Mouse (Mus musculus): ENCODE data around the gene Dhx40. TPM values are rescaled to one million over a fixed set of nuclear protein-coding genes. Genes with fewer than 3 reads are reported as not detected.
"Not testable (repeated sequence)": the region's sequence is repeated elsewhere in the genome, so short reads cannot be mapped to it uniquely, and the experiment has no call there.

Gene Dhx40
- polyA plus RNA-seq, 1 experiment from 2014 or later, result 19.6 TPM

GRCm38 (mm10) chr11:86751010-86751409 lies 56.5 kb downstream of the Dhx40 start:
- no peak overlapping the region for H3K4me2 ChIP-seq (ENCODE audit: low read length)
- WGBS, result 100% methylated on average over 1 of the region's 1 CpGs
- no peak for ATAC-seq
- no peaks in the 10 kb centered on the region for H3K9me3 ChIP-seq (replicated peaks; ENCODE audit: control insufficient read depth, low read length, poor library complexity, severe bottlenecking)
- no peak overlapping the region for H3K4me3 ChIP-seq (ENCODE audit: low read depth, low read length)
- H3K4me1 ChIP-seq (ENCODE audit: control insufficient read depth, insufficient read depth, low read length), result peaks cover 33% of the 10 kb centered on the region
- no peaks in the 10 kb centered on the region for H3K27me3 ChIP-seq (ENCODE audit: control insufficient read depth, insufficient read depth, low read depth, low read length)
- H3K9ac ChIP-seq (ENCODE audit: low read depth, low read length), result no peak overlapping the region
- H3K36me3 ChIP-seq (ENCODE audit: control insufficient read depth, insufficient read depth, low read length), result no peaks in the 10 kb centered on the region
- H3K27ac ChIP-seq (ENCODE audit: low read length), result no peak overlapping the region

DNA sequence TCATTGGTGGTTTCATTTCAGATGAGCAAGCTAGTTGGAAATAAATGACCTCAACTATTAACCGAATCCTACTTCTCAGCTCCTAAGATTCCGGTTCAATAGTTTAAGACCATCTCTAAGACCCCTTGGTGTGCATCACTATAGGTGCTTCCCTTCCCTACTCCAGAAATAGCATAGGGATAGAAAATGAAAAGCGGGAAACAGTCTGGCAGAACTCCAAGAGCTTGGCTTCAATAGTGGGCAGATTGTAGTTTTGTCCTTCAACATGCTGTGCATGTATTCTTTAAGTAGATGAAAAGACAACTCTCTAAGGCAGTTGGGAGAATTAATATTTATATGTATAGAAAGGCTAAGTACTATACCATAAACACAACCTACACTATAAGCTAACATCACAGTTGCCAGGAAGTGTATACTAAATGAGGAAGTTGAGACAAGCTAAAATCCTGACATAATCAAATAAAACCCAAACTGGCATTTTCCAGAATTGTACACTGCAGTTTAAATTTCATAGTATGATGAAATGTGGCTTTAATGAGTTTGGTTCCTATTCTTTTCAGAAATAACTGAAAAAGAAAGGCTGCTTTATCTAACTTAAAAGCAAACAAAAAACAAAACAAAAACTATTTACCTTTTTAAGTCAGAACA lies 57.6 kb downstream of the Dhx40 start:
- no peak overlapping the region for H3K4me3 ChIP-seq (ENCODE audit: low read depth, low read length)
- H3K4me1 ChIP-seq (ENCODE audit: control insufficient read depth, insufficient read depth, low read length), result peaks cover 25% of the 10 kb centered on the region
- 54% methylated on average over 3 of the region's 3 CpGs for WGBS
- no peaks in the 10 kb centered on the region for H3K9me3 ChIP-seq (replicated peaks; ENCODE audit: control insufficient read depth, low read length, poor library complexity, severe bottlenecking)
- H3K4me2 ChIP-seq (ENCODE audit: low read length), result no peak overlapping the region
- no peak overlapping the region for H3K27ac ChIP-seq (ENCODE audit: low read length)
- H3K27me3 ChIP-seq (ENCODE audit: control insufficient read depth, insufficient read depth, low read depth, low read length), result no peaks in the 10 kb centered on the region
- no peak for ATAC-seq
- no peak overlapping the region for H3K9ac ChIP-seq (ENCODE audit: low read depth, low read length)
- no peaks in the 10 kb centered on the region for H3K36me3 ChIP-seq (ENCODE audit: control insufficient read depth, insufficient read depth, low read length)

- Histone ChIP-seq H3K4me3 (ENCODE audit: low read depth, low read length) (no peak overlapping the region), H3K27me3 (ENCODE audit: control insufficient read depth, insufficient read depth, low read depth, low read length) (no peaks in the 10 kb centered on the region), H3K27ac (ENCODE audit: low read length) (no peak overlapping the region), H3K4me1 (ENCODE audit: control insufficient read depth, insufficient read depth, low read length) (peaks cover 9% of the 10 kb centered on the region; the same call in 1 of the 2 replicates), H3K36me3 (ENCODE audit: control insufficient read depth, insufficient read depth, low read length) (no peaks in the 10 kb centered on the region), H3K4me2 (ENCODE audit: low read length) (no peak overlapping the region), H3K9me3 (replicated peaks; ENCODE audit: control insufficient read depth, low read length, poor library complexity, severe bottlenecking) (no peaks in the 10 kb centered on the region), H3K9ac (ENCODE audit: low read depth, low read length) (no peak overlapping the region)
- no peak for ATAC-seq
- 81% methylated on average over 3 of the region's 3 CpGs for WGBS
These were observed 61.7 kb downstream of the Dhx40 start for GRCm38 (mm10) chr11:86745634-86746404.

DNA sequence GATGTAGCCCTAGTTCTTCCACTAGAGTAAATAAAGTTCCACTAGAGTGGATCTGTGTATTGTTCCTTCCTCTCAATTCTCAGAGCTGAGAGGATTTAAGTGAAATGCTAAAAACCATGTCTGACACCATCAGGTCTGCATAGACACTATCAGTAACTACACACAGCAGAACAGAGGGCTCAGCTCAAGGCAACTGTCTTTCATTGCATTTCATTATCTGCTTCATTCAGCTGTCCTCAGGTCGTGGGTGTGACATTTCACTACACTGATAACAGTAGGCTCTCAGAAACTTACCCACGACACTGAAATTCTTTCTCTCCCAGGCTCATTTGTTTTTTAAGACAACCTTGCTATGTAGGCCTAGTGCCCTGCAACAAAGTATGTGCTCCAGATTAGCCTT lies 64.9 kb downstream of the Dhx40 start:
- no peak overlapping the region for H3K4me3 ChIP-seq (ENCODE audit: low read depth, low read length)
- H3K27me3 ChIP-seq (ENCODE audit: control insufficient read depth, insufficient read depth, low read depth, low read length), result no peaks in the 10 kb centered on the region
- no peak overlapping the region for H3K9ac ChIP-seq (ENCODE audit: low read depth, low read length)
- H3K9me3 ChIP-seq (replicated peaks; ENCODE audit: control insufficient read depth, low read length, poor library complexity, severe bottlenecking), result no peaks in the 10 kb centered on the region; the same call in 1 of the 2 replicates
- H3K27ac ChIP-seq (ENCODE audit: low read length), result no peak overlapping the region
- 66% methylated on average over 2 of the region's 2 CpGs for WGBS
- no peaks in the 10 kb centered on the region for H3K36me3 ChIP-seq (ENCODE audit: control insufficient read depth, insufficient read depth, low read length)
- peaks cover 2% of the 10 kb centered on the region; the same call in 1 of the 2 replicates for H3K4me1 ChIP-seq (ENCODE audit: control insufficient read depth, insufficient read depth, low read length)
- ATAC-seq, result no peak
- no peak overlapping the region for H3K4me2 ChIP-seq (ENCODE audit: low read length)

GRCm38 (mm10) chr11:86741505-86741904 lies 66.0 kb downstream of the Dhx40 start:
- no peak overlapping the region for H3K4me3 ChIP-seq (ENCODE audit: low read depth, low read length)
- no peaks in the 10 kb centered on the region; the same call in 1 of the 2 replicates for H3K9me3 ChIP-seq (replicated peaks; ENCODE audit: control insufficient read depth, low read length, poor library complexity, severe bottlenecking)
- 92% methylated on average over 5 of the region's 5 CpGs for WGBS
- no peak overlapping the region for H3K4me2 ChIP-seq (ENCODE audit: low read length)
- no peaks in the 10 kb centered on the region for H3K36me3 ChIP-seq (ENCODE audit: control insufficient read depth, insufficient read depth, low read length)
- no peak for ATAC-seq
- no peak overlapping the region for H3K9ac ChIP-seq (ENCODE audit: low read depth, low read length)
- peaks cover 2% of the 10 kb centered on the region; the same call in 1 of the 2 replicates for H3K4me1 ChIP-seq (ENCODE audit: control insufficient read depth, insufficient read depth, low read length)
- H3K27me3 ChIP-seq (ENCODE audit: control insufficient read depth, insufficient read depth, low read depth, low read length), result no peaks in the 10 kb centered on the region
- no peak overlapping the region for H3K27ac ChIP-seq (ENCODE audit: low read length)

GRCm38 (mm10) chr11:86739470-86739869 lies 68.1 kb downstream of the Dhx40 start:
- no peaks in the 10 kb centered on the region for H3K27me3 ChIP-seq (ENCODE audit: control insufficient read depth, insufficient read depth, low read depth, low read length)
- no peaks in the 10 kb centered on the region for H3K36me3 ChIP-seq (ENCODE audit: control insufficient read depth, insufficient read depth, low read length)
- H3K9me3 ChIP-seq (replicated peaks; ENCODE audit: control insufficient read depth, low read length, poor library complexity, severe bottlenecking), result no peaks in the 10 kb centered on the region; the same call in 1 of the 2 replicates
- H3K9ac ChIP-seq (ENCODE audit: low read depth, low read length), result no peak overlapping the region
- peaks cover 2% of the 10 kb centered on the region; the same call in 1 of the 2 replicates for H3K4me1 ChIP-seq (ENCODE audit: control insufficient read depth, insufficient read depth, low read length)
- WGBS, result 96% methylated on average over 2 of the region's 2 CpGs
- no peak for ATAC-seq
- H3K4me3 ChIP-seq (ENCODE audit: low read depth, low read length), result no peak overlapping the region
- no peak overlapping the region for H3K27ac ChIP-seq (ENCODE audit: low read length)
- H3K4me2 ChIP-seq (ENCODE audit: low read length), result no peak overlapping the region

GRCm38 (mm10) chr11:86738956-86739355 lies 68.6 kb downstream of the Dhx40 start:
- no peak overlapping the region for H3K27ac ChIP-seq (ENCODE audit: low read length)
- H3K36me3 ChIP-seq (ENCODE audit: control insufficient read depth, insufficient read depth, low read length), result no peaks in the 10 kb centered on the region
- WGBS, result 95% methylated on average over 1 of the region's 1 CpGs
- no peak overlapping the region for H3K4me3 ChIP-seq (ENCODE audit: low read depth, low read length)
- no peak for ATAC-seq
- H3K4me2 ChIP-seq (ENCODE audit: low read length), result no peak overlapping the region
- H3K9ac ChIP-seq (ENCODE audit: low read depth, low read length), result no peak overlapping the region
- no peaks in the 10 kb centered on the region; the same call in 1 of the 2 replicates for H3K9me3 ChIP-seq (replicated peaks; ENCODE audit: control insufficient read depth, low read length, poor library complexity, severe bottlenecking)
- no peaks in the 10 kb centered on the region for H3K27me3 ChIP-seq (ENCODE audit: control insufficient read depth, insufficient read depth, low read depth, low read length)
- H3K4me1 ChIP-seq (ENCODE audit: control insufficient read depth, insufficient read depth, low read length), result peaks cover 2% of the 10 kb centered on the region; the same call in 1 of the 2 replicates

DNA sequence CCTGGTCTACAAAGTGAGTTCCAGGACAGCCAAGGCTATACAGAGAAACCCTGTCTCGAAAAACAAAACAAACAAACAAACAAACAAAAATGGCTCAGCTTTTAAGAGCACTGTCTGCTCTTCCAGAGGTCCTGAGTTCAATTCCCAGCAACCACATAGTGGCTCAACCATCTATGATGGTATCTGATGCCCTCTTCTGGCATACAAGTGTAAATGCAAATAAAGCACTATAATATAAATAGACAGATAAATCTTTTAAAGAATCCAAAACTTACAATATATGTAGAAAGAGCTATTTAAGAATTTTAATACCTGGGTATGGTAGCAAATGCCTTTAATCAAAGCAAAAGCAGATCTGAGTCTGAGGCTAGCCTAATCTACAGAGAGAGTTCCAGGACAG lies 69.2 kb downstream of the Dhx40 start:
- H3K9ac ChIP-seq (ENCODE audit: low read depth, low read length); ATAC-seq; H3K4me3 ChIP-seq (ENCODE audit: low read depth, low read length); H3K4me1 ChIP-seq (ENCODE audit: control insufficient read depth, insufficient read depth, low read length); H3K9me3 ChIP-seq (replicated peaks; ENCODE audit: control insufficient read depth, low read length, poor library complexity, severe bottlenecking); H3K27me3 ChIP-seq (ENCODE audit: control insufficient read depth, insufficient read depth, low read depth, low read length); H3K27ac ChIP-seq (ENCODE audit: low read length); H3K4me2 ChIP-seq (ENCODE audit: low read length); H3K36me3 ChIP-seq (ENCODE audit: control insufficient read depth, insufficient read depth, low read length): not testable (repeated sequence)
- 96% methylated on average over 1 of the region's 1 CpGs for WGBS

Measured in midbrain, embryonic 16.5 days (tissue).